Mouse (Mus musculus): ENCODE measurements around the gene Mrps11.

Mrps11 gene

DNA sequence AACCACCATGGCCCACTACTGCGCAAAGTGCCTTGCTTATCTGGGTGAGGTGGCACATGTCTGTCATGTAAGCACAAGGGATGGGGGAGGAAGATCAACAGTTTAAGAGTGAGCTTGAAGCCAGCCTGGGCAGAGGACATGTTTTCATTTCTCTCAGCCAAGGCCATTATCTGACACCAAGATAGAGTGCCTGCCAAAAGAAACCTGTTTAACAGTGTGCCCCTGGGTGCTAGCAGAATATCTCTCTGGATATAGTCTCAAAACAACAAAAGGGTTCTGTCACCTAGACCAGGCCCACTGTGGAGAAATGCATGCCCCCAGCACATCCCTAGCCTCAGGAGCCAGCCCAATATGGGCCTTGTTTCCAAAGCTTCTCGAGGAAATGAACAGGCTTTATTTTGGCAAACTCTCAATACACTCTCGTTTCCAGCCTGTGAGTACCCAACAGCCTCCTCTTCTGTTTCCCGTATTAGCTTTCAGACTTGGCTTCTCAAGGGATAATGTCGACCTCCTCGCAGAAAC is 11.7 kb downstream of the Mrps11 start:
- DNase-seq, result no peak

DNA sequence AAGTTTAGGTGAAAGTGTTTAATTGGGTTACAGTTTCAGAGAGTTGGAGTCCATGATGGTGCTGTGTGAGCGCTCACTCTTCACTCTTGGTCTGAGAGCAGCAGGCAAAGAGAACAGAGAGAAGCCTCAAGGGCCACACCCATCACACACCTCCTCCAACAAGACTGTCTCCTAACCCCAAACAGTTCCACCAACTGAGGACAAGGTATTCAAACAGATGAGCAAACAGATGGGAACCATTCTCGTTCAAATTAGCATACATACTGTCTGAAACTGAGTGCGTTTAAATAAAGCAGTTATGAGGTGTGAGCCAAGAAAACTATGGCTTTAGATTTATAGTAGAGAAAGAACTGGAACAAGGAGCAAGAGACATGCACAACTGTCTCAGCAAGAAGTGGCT is 13.7 kb downstream of the Mrps11 start:
- no peak for DNase-seq

GRCm38 (mm10) chr7:78797843-78798455 is 15.0 kb downstream of the Mrps11 start:
- no peak for DNase-seq

DNA sequence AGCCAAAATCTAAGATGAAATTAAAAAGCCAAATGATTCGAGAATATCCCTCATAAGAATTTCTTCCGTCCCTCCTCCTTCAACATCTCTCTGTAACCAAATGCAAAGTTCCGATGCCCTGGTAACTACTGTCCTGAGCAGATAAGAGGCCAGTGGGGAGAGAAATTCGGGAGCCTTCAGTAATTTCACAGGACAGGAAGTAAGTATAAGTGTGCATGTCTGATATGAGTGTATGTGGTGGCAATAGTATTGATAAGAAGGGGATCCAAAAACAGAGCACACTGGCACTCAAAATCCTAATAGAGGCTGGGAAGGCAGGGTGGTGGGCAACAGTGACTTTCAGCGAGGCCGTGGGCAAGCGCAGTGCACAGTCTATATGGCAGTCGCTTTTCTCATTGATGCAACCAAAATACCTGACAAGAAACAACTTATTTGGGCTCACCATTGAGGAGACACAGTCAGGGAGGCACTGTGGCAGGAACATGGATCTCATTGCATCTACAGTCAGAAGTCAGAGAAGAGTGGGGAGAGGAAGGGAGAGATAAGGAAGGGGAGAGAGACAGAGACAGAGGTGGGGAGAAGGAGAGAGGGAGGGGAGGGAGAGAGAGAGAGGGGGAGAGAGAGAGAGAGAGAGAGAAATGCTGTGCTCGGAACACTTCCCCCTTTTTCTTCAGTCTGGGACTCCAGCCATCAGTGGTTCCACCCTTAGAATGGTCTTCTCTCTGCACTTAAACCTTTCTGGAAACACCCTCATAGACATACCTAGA is 17.0 kb downstream of the Mrps11 start:
- no peak for DNase-seq

DNA sequence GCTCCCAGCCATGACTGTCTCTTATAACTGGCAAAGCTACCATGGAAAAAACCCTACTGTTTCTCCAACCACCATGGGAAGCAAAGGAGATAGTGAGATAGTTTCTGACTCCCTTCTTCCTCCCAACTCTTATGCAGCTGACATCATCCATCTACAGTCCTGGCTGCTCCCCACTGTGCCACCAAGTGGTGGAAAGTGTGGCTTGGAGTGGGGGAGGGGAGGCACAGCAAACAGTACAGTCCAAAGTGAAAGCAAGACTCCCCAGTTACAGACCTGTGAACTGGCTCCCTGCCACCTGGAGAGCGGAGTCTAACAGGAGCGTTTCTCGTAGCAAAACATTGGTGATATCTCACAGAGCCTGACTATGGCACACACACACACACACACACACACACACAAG is 20.9 kb downstream of the Mrps11 start:
- DNase-seq, result peak; percentile 35

GRCm38 (mm10) chr7:78807192-78807591 is 24.3 kb downstream of the Mrps11 start:
- DNase-seq, result no peak

DNA sequence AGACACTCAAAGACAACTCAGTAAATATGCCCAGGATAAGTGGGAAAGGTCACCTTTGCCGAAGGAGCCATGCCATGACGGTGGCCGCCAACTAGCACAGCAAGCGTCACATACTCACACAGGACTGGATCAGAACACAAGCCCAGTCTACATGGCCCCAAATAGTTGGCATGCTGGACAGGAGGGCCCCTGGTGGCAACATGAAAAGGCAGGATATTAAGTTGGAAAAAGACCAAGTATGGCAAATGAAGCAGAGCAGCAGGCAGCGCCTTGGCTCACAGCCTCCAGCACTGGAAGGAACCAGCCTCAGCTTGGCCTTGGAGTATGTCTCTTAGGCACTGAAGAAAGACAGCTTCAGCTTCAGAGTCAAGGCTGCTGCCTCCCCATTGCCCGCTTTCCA is 30.9 kb downstream of the Mrps11 start:
- DNase-seq, result peak; percentile 63

GRCm38 (mm10) chr7:78814766-78815165 is 31.8 kb downstream of the Mrps11 start:
- peak; percentile 67 for DNase-seq

DNA sequence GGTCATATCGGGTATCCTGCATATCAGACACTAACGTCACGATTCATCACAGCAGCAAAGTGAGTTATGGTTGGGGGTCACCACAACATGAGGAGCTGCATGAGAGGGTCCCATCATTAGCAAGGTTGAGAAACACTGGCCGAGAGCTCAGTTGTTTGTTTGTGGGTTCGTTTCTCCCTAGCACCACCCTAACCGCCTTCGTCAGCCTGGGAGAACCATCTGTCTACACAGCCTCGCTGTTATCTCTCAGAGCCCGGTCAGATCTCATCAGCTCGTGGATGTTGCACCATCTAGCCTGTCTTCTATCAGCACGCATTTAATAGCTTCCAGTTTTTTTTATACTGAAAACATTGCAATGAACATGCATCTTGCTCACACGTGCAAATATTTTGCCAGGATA is 35.4 kb downstream of the Mrps11 start:
- DNase-seq, result no peak

DNA sequence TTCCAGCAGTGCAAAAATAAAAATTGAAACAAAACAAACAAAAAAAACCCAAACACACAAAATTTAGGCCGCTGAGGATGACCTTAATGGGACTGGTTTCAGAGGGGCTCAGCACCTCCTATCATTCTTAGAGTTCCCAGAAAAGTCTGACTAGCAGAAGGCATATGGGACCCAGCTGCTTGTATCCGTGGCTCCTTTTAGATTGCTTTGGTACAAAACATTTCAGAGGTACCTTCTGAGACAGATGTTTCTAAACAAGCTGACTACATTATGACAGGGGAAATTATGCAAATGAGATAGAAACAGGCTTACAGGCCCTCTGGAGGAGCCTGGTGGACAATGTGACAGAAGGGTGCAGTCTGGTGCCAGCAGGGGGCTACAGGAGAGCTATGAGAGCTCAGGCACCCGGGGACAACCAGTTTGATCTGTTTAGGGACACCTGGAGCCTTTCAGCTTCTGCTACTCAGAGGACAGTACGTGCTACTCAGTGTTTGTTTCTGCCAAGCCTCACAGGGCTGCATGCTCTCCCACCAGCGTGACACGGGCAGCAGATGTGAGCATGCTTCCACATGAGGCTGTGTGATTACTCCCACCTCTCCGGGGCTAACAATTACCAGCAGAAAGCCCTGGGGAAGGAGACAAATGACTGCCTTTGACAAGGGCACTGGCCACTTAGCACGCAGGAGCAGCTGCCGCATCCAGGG is 43.9 kb downstream of the Mrps11 start:
- DNase-seq, result no peak

GRCm38 (mm10) chr7:78827749-78828362 is 44.9 kb downstream of the Mrps11 start:
- no peak for DNase-seq

DNA sequence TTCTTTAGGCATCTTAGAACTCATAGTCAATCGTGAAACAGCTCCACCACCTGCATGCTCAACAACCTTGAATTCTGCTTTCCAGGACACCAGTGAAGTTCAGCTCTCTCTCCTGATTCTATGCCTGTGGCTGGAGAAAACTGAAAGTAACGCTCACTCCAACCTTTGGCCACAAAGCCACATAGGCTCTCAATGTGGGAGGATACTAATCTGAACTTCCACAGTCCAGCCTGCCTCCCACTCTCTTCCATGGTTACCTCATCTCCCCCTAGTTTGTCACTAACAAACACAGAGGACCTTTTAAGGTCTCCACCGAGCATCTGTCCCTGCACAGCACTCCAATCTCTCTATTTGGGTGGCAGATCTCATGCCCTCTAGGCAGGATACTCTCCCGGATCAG is 52.7 kb downstream of the Mrps11 start:
- DNase-seq, result no peak

GRCm38 (mm10) chr7:78837250-78837649 is 54.3 kb downstream of the Mrps11 start:
- DNase-seq, result no peak

GRCm38 (mm10) chr7:78841601-78842000 is 58.7 kb downstream of the Mrps11 start:
- no peak for DNase-seq
